Mouse (Mus musculus) hindbrain, embryonic 14.5 days (tissue): ENCODE data around the gene Spocd1. TPM values are rescaled to one million over a fixed set of nuclear protein-coding genes. Genes with fewer than 3 reads are reported as not detected.

Experiments
- ATAC-seq: fragments of 200-750 bp; cut with Nextera tagmentation; 2 replicates; pipeline ENCODE4 v1.8.0; 2017; ENCODE audit warnings: moderate number of reproducible peaks, mild to moderate bottlenecking, moderate TSS enrichment, moderate library complexity; ENCODE audit not compliant: low FRiP score
- DNase-seq: peaks from one replicate; pipeline ENCODE4 v3.0.0-alpha.2; 2015; ENCODE audit warnings: low spot score
- H3K27ac ChIP-seq: fragments of 300-500 bp; sonication (generic); 2 replicates; pipeline ENCODE4 v1.5.1; 2014; ENCODE audit warnings: mild to moderate bottlenecking, moderate library complexity
- H3K27me3 ChIP-seq: fragments of 300-500 bp; sonication (generic); 2 replicates; pipeline ENCODE4 v1.6.1; 2014; ENCODE audit warnings: mild to moderate bottlenecking, low read length, mixed read lengths; ENCODE audit not compliant: control insufficient read depth, insufficient read depth
- H3K36me3 ChIP-seq: fragments of 300-500 bp; sonication (generic); replicated peaks from 2 replicates; pipeline ENCODE4 v1.6.1; 2014; ENCODE audit not compliant: control insufficient read depth, insufficient read depth
- H3K4me1 ChIP-seq: fragments of 300-500 bp; sonication (generic); replicated peaks from 2 replicates; pipeline ENCODE4 v1.6.1; 2014; ENCODE audit warnings: antibody characterized with exemption, low read length, mixed read lengths; ENCODE audit not compliant: control insufficient read depth, insufficient read depth
- H3K4me2 ChIP-seq: fragments of 300-500 bp; sonication (generic); replicated peaks from 2 replicates; pipeline ENCODE4 v1.6.1; 2014; ENCODE audit warnings: mild to moderate bottlenecking, moderate library complexity
- H3K4me3 ChIP-seq: fragments of 300-500 bp; sonication (generic); replicated peaks from 2 replicates; pipeline ENCODE4 v1.5.1; 2014; ENCODE audit warnings: mild to moderate bottlenecking, low read length
- H3K9ac ChIP-seq: fragments of 300-500 bp; sonication (generic); 2 replicates; pipeline ENCODE4 v1.6.1; 2014
- H3K9me3 ChIP-seq: fragments of 300-500 bp; sonication (generic); 2 replicates; pipeline ENCODE4 v1.6.1; 2016; ENCODE audit warnings: low read length; ENCODE audit not compliant: control insufficient read depth
- WGBS: fragments of 180-500 bp; shearing (Covaris S2); extraction: QIAGEN DNeasy Blood & Tissue Kit; methylation state at CpG from one replicate; pipeline ENCODE4 v1.1.7; 2014; 5-methylcytosine and 5-hydroxymethylcytosine counted together
- polyA plus RNA-seq: library from polyadenylated mRNA; unstranded; fragments of >200 nt; fragmentation: Nextera tagmentation; extraction: Ambion mirVana; gene quantifications from 2 replicates; pipeline ENCODE4 v1.2.1, GENCODE M21; 2014

Gene Spocd1
- polyA plus RNA-seq, 1 experiment from 2014 or later: not detected

DNA sequence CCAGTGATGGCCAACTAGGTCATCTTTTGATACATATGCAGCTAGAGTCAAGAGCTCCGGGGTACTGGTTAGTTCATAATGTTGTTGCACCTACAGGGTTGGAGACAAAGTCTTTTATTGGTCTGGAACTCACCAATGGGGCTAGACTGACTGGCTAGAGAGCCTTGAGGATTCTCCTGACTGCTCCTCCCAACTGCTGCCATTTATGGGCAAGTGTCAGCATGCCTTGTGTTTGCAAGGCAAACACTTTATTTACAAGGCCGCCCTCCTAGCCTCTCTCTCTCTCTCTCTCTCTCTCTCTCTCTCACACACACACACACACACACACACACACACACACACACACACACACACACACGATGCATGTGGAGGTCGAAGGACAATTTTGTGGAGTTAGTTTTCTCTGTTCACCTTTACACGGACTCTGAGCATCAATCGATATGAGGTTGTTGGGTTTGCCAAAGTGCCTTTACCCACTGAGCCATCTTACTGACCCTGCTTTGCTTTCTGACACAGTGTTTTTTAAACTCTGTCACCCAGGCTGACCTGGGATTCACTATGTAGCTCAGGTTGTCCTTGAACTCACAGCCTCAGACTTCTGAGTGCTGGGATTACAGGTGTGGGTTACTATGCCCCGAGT lies 13.6 kb upstream of the Spocd1 start:
- no peaks in the 10 kb centered on the region for H3K27me3 ChIP-seq
- 83% methylated on average over 7 of the region's 7 CpGs for WGBS

DNA sequence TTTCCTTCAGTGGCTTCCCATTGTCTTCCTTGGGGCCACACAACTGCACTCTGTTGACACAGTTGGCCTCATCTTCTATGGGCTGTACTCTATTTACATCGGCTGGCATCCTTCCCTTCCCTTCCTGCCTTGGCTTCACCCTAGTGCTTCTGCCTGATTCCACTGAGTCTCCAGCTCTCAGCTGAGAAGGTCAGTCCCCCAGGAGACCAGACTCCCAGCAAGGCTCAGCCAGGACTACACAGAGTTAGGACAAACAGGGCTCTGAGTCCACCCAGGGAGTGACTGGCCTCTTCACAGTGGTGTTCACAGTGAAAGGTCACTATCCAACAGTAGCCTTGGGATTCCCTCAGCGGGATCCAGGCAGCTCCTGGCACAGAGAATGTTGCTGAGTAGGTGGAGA lies 12.9 kb upstream of the Spocd1 start:
- no peak overlapping the region for H3K4me2 ChIP-seq
- no peaks in the 10 kb centered on the region for H3K9me3 ChIP-seq
- ATAC-seq (no peak), DNase-seq (no peak)
- H3K36me3 ChIP-seq: no peaks in the 10 kb centered on the region
- whole genome bisulfite sequencing: 18% methylated on average over 2 of the region's 2 CpGs
- H3K4me3 ChIP-seq: no peak overlapping the region
- H3K4me1 ChIP-seq: peaks cover 9% of the 10 kb centered on the region; the same call in 1 of the 2 replicates
- peak overlapping the region; percentile 32; the same call in 1 of the 2 replicates for H3K27ac ChIP-seq
- no peaks in the 10 kb centered on the region for H3K27me3 ChIP-seq
- no peak overlapping the region for H3K9ac ChIP-seq

More for the DNA sequence above, 13.6 kb upstream of the Spocd1 start:
- Histone ChIP-seq H3K27ac (0 out of 2 replicates have a peak overlapping the region, but pooled peaks have one; percentile 14), H3K9me3 (no peaks in the 10 kb centered on the region), H3K36me3 (no peaks in the 10 kb centered on the region), H3K4me3 (no peak overlapping the region), H3K4me2 (no peak overlapping the region), H3K9ac (no peak overlapping the region), H3K4me1 (peaks cover 9% of the 10 kb centered on the region; the same call in 1 of the 2 replicates)
- no peak for ATAC-seq
- DNase-seq: no peak

DNA sequence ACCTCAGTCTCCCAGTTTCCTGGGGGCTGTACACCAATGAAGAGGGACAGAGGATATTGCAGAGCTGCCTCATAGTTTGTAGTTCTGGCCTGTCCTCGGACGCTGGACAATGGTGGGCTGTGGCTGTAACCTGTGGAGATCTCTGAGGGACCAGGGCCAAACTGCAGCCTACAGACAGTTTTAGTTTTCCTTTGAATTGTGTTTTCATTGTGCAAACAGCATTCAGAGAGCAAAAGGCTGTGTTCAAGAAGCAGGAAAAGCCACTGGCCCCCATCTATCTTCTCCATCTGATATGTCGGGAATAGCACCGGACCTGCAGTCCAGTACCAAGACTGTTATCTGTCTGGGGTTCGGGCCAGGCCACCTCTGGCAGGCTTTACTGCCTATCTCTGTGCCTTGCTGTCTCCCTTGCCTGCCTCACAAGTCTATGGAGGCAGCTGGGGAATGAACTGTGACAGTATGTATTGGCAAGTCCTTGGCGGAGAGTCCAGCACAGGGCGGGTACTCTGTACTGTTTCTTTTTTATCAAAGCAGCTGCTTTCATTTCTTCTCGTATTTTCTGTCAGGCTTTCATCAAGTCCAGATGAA lies 11.9 kb upstream of the Spocd1 start:
- Histone ChIP-seq H3K27me3 (no peaks in the 10 kb centered on the region), H3K27ac (no peak overlapping the region), H3K4me3 (no peak overlapping the region), H3K36me3 (no peaks in the 10 kb centered on the region), H3K9me3 (no peaks in the 10 kb centered on the region), H3K4me2 (no peak overlapping the region), H3K4me1 (peaks cover 9% of the 10 kb centered on the region; the same call in 1 of the 2 replicates), H3K9ac (no peak overlapping the region)
- ATAC-seq (no peak), DNase-seq (no peak)
- WGBS: 62% methylated on average over 8 of the region's 8 CpGs

DNA sequence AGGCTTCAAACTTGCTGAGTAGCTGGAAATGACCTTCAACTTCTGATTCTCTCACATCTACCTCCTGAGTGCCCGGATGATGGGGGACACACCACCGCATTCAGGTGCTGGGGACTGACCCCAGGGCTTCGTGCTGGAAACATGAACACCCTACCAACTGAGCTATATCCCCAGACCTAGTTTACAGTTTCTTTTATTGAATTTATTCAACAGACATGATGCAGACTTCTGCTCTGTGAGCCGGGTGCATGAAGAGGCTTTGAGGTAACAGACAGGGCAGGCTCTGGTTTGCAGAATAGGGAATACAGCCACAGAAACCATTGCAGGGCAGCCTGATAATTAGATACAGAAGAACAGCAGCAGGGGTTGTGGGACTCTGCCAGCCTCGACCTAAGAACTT lies 10.6 kb upstream of the Spocd1 start:
- H3K9me3 ChIP-seq: no peaks in the 10 kb centered on the region
- H3K27me3 ChIP-seq: no peaks in the 10 kb centered on the region
- DNase-seq (no peak), ATAC-seq (no peak)
- no peak overlapping the region for H3K27ac ChIP-seq
- WGBS: 85% methylated on average over 5 of the region's 5 CpGs
- no peaks in the 10 kb centered on the region for H3K36me3 ChIP-seq
- peaks cover 5% of the 10 kb centered on the region; the same call in 1 of the 2 replicates for H3K4me1 ChIP-seq
- no peak overlapping the region for H3K9ac ChIP-seq
- no peak overlapping the region for H3K4me2 ChIP-seq
- H3K4me3 ChIP-seq: no peak overlapping the region

DNA sequence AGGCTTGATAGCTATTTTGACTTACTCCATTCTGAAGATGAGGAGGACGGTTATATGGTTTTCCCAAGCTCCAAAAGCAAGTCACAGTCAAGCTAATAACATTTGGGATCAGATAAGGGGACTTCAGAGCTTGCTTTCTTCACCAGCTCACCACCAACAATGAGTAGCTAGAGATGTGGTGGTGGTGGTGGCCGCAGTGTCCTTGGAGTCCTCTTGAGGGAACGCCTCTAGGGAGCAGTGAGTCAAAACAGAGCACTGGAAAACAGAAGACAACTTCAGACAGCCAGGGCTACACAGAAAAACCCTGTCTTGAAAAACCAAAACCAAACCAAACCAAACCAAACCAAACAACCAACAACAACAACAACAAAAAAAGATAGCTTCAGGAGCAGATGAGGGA lies 10.1 kb upstream of the Spocd1 start:
- 0 out of 2 replicates have a peak, but pooled peaks cover under 1% of the 10 kb centered on the region for H3K4me1 ChIP-seq
- H3K4me3 ChIP-seq: no peak overlapping the region
- no peak overlapping the region for H3K4me2 ChIP-seq
- no peaks in the 10 kb centered on the region for H3K27me3 ChIP-seq
- H3K36me3 ChIP-seq: no peaks in the 10 kb centered on the region
- WGBS: 86% methylated on average over 3 of the region's 3 CpGs
- H3K27ac ChIP-seq: no peak overlapping the region
- ATAC-seq (no peak), DNase-seq (no peak)
- H3K9me3 ChIP-seq: no peaks in the 10 kb centered on the region
- H3K9ac ChIP-seq: no peak overlapping the region

DNA sequence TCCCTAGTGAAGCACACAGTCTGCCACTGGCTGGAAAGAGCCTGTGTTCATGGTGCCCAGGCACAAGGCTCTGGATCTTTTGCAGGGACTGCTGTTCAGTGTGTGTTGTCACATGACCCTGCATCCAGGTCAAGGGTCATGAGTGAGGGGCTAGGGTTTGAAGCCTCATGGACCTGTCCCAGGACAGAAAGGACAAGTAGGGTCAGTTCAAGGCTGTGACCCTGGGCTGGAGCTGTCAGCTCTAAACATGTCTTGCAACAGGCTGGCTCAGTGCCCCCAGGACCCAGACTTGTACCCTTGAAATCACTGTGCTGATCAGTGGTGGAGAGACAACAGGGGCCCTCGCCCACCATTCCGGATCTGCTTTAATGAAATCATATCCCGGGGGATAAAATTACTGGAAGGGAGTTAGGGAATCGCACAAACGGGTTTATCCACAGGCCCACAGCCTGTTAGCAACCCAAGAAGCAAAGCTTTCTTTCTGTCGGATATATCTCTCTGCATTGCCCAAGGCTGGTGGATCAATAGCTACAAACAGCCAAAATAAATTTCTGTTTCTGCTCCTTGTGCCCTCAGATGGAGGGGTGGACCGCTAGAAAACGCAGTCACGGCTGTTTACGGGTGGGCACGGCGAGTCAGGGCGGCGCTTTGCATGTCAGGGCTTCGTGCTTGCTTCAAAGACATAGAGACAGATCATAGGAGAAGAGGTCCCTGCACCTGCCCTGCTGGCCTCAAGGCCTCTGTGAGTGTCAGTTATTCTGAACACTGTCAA lies 8.3 kb upstream of the Spocd1 start:
- H3K4me2 ChIP-seq: no peak overlapping the region
- H3K27me3 ChIP-seq: no peaks in the 10 kb centered on the region
- H3K36me3 ChIP-seq: no peaks in the 10 kb centered on the region
- H3K9me3 ChIP-seq: no peaks in the 10 kb centered on the region
- DNase-seq: no peak
- WGBS: 87% methylated on average over 15 of the region's 15 CpGs
- no peak for ATAC-seq
- H3K27ac ChIP-seq: no peak overlapping the region
- no peak overlapping the region for H3K4me3 ChIP-seq
- H3K9ac ChIP-seq: no peak overlapping the region
- no peaks in the 10 kb centered on the region for H3K4me1 ChIP-seq

DNA sequence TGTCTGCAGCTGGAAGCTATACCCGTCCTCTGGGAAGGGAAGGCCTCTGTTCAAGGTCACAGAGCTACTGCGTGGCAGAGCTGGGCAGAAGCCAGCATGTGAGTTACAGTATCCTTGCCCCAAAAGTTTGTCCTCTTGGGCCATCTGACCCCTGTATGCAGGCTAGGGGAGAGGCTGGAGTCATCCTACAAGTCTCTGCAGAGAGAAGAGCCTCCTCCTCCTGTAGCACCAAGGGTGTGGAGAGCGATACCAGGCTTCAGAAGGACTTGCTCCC lies 7.8 kb upstream of the Spocd1 start:
- Histone ChIP-seq H3K4me2 (no peak overlapping the region), H3K4me1 (no peaks in the 10 kb centered on the region), H3K27ac (no peak overlapping the region), H3K27me3 (no peaks in the 10 kb centered on the region), H3K4me3 (no peak overlapping the region), H3K9me3 (no peaks in the 10 kb centered on the region), H3K9ac (no peak overlapping the region), H3K36me3 (no peaks in the 10 kb centered on the region)
- 89% methylated on average over 3 of the region's 3 CpGs for WGBS
- DNase-seq: no peak
- ATAC-seq: no peak

DNA sequence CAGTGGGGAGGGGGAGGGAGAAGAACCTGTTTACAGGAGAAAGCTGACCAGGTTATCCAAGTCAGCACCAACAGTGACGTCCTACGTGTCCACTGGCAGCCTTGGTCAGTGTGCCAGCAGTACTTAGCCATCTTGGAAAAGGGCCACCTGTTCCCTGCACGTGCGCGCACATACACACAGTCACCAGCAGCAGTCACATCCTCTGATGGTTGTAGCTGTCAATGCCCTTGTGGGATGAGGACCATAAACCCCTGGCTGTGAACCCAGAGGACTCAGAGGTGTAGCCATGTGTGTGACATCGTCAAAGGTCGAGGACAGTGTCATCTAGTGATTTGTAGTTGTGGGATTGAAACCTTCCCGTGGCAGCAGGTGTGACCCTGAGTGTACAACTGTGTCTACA lies 4.9 kb upstream of the Spocd1 start:
- 0 out of 2 replicates have a peak, but pooled peaks cover 4% of the 10 kb centered on the region for H3K4me1 ChIP-seq
- DNase-seq (no peak), ATAC-seq (no peak)
- H3K4me2 ChIP-seq: no peak overlapping the region
- 88% methylated on average over 8 of the region's 8 CpGs for WGBS
- no peak overlapping the region for H3K27ac ChIP-seq
- no peaks in the 10 kb centered on the region for H3K9me3 ChIP-seq
- no peaks in the 10 kb centered on the region for H3K27me3 ChIP-seq
- H3K4me3 ChIP-seq: no peak overlapping the region
- H3K9ac ChIP-seq: no peak overlapping the region
- no peaks in the 10 kb centered on the region for H3K36me3 ChIP-seq

DNA sequence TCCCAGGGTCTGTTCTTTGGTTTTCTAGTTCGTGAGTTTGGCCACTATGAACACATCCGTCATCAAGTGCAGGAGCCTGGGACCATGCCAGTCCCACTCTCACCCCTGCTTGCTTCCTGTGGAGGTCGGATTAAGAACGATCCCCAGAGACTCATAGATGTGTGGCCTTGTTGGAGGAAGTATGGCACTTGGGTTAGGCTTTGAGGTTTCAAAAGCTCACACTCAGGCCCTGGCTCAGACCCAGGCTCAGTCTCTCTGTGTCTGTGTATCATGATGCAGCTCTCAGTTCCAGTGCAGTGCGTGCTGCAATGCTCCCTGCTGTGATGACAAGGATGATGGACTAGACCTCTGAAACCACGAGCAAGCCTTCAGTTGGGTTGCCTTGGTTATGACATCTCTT lies 4.4 kb upstream of the Spocd1 start:
- no peak overlapping the region for H3K4me3 ChIP-seq
- no peaks in the 10 kb centered on the region for H3K9me3 ChIP-seq
- WGBS: 71% methylated on average over 6 of the region's 6 CpGs
- no peaks in the 10 kb centered on the region for H3K27me3 ChIP-seq
- 0 out of 2 replicates have a peak, but pooled peaks cover 4% of the 10 kb centered on the region for H3K4me1 ChIP-seq
- no peak for ATAC-seq
- no peak overlapping the region for H3K9ac ChIP-seq
- no peaks in the 10 kb centered on the region for H3K36me3 ChIP-seq
- DNase-seq: no peak
- H3K27ac ChIP-seq: no peak overlapping the region
- H3K4me2 ChIP-seq: no peak overlapping the region
